Mouse (Mus musculus) heart, postnatal 0 days (tissue): Measurements from ENCODE around the gene Spats2l.

Experiments
- CTCF ChIP-seq: IDR thresholded peaks from 2 replicates; pipeline ENCODE4 v1.5.1; 2016; ENCODE audit warnings: antibody characterized with exemption, control low read depth, low read depth
- EP300 ChIP-seq: IDR thresholded peaks from 2 replicates; pipeline ENCODE4 v1.6.1; 2016; ENCODE audit warnings: antibody characterized with exemption, low read depth

GRCm38 (mm10) chr1:57949716-57950115 lies 175.8 kb downstream of the Spats2l start:
- TF ChIP-seq CTCF: no peak
- TF ChIP-seq EP300: no peak
